Mouse (Mus musculus) stomach, embryonic 16.5 days (tissue): ENCODE data around the gene Slc1a4. TPM values are rescaled to one million over a fixed set of nuclear protein-coding genes. Genes with fewer than 3 reads are reported as not detected.
A peak's percentile ranks its signal among the peaks of the same experiment; 100 is the strongest.

ENCODE experiments used
- ATAC-seq: fragments of 200-750 bp; cut with Nextera tagmentation; 2 replicates; pipeline ENCODE4 v1.8.0; 2017; ENCODE audit warnings: moderate number of reproducible peaks, moderate TSS enrichment; ENCODE audit not compliant: insufficient read depth, low FRiP score
- H3K27ac ChIP-seq: fragments of 300-500 bp; sonication (generic); 2 replicates; pipeline ENCODE4 v1.5.1; 2014; ENCODE audit warnings: low read length
- H3K27me3 ChIP-seq: fragments of 300-500 bp; sonication (generic); 2 replicates; pipeline ENCODE4 v1.6.1; 2014; ENCODE audit warnings: low read length, control low read depth, mixed read lengths; ENCODE audit not compliant: control insufficient read depth, insufficient read depth
- H3K36me3 ChIP-seq: fragments of 300-500 bp; sonication (generic); 2 replicates; pipeline ENCODE4 v1.6.1; 2014; ENCODE audit warnings: low read length; ENCODE audit not compliant: control insufficient read depth, insufficient read depth
- H3K4me1 ChIP-seq: fragments of 300-500 bp; sonication (generic); 2 replicates; pipeline ENCODE4 v1.6.1; 2014; ENCODE audit warnings: low read length, control low read depth, mixed read lengths; ENCODE audit not compliant: control insufficient read depth, insufficient read depth
- H3K4me2 ChIP-seq: fragments of 300-500 bp; sonication (generic); 2 replicates; pipeline ENCODE4 v1.6.1; 2014; ENCODE audit warnings: low read depth, low read length, mixed read lengths
- H3K4me3 ChIP-seq: fragments of 300-500 bp; sonication (generic); replicated peaks from 2 replicates; pipeline ENCODE4 v1.5.1; 2014; ENCODE audit warnings: mild to moderate bottlenecking, low read length
- H3K9ac ChIP-seq: fragments of 300-500 bp; sonication (generic); 2 replicates; pipeline ENCODE4 v1.6.1; 2014; ENCODE audit warnings: low read length
- H3K9me3 ChIP-seq: fragments of 300-500 bp; sonication (generic); replicated peaks from 2 replicates; pipeline ENCODE4 v1.6.1; 2016; ENCODE audit warnings: low read length, control low read depth; ENCODE audit not compliant: control insufficient read depth
- WGBS: fragments of 180-500 bp; shearing (Covaris S2); extraction: QIAGEN DNeasy Blood & Tissue Kit; methylation state at CpG from one replicate; pipeline ENCODE4 v1.1.7; 2014; 5-methylcytosine and 5-hydroxymethylcytosine counted together
- polyA plus RNA-seq: library from polyadenylated mRNA; unstranded; fragments of >200 nt; fragmentation: Nextera tagmentation; extraction: Ambion mirVana; gene quantifications from 2 replicates; pipeline ENCODE4 v1.2.1, GENCODE M21; 2015

Gene Slc1a4
- polyA plus RNA-seq, 1 experiment from 2014 or later: 18.9 TPM

DNA sequence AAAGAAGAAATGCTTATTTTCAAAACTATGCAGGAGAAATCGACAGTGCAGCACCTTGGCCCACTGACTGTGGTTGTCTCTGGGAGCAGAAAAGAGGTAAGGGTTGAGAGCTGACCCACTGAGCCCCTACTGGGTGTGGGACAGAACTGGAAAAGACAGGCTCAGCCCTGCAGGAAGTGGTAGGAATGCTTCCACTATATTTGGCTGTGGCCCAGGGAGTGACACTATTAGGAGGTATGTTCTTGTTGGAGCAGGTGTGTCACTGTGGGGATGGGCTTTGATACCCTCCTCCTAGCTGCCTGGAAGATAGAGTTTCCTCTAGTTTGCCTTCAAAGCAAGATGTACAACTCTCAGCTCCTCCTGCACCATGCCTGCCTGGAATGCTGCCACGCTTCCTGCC lies 16.0 kb upstream of the Slc1a4 start:
- Histone ChIP-seq H3K27me3 (no peaks in the 10 kb centered on the region), H3K4me3 (no peak overlapping the region), H3K9ac (no peak overlapping the region), H3K27ac (peak overlapping the region; percentile 62), H3K9me3 (no peaks in the 10 kb centered on the region), H3K4me1 (0 out of 2 replicates have a peak, but pooled peaks cover 4% of the 10 kb centered on the region), H3K4me2 (no peak overlapping the region), H3K36me3 (no peaks in the 10 kb centered on the region)
- ATAC-seq: no peak
- WGBS: 82% methylated on average over 2 of the region's 2 CpGs

DNA sequence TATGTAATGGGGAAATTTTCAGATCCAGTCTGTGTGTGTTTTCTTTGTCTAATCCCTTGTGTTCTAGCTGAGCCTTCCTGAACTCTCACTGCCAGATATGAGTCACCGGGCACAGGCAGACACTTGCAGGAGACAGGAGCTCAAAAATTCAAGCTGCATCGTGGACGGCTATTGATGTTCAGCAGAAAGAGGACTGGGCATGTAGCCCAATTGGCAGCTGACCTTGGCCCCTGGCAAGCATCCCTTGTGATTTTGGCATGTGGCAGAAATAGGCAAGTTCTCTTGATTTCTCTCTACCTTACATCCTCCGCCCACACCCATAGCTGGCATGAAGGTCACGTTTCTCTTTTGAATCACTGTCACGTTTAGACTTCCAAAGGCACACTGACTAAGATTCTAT lies 15.0 kb upstream of the Slc1a4 start:
- H3K27me3 ChIP-seq: no peaks in the 10 kb centered on the region
- no peak overlapping the region for H3K9ac ChIP-seq
- 0 out of 2 replicates have a peak, but pooled peaks cover 4% of the 10 kb centered on the region for H3K4me1 ChIP-seq
- H3K27ac ChIP-seq: peak overlapping the region; percentile 62
- H3K36me3 ChIP-seq: no peaks in the 10 kb centered on the region
- H3K9me3 ChIP-seq: 0 out of 2 replicates have a peak, but pooled peaks cover under 1% of the 10 kb centered on the region
- H3K4me2 ChIP-seq: no peak overlapping the region
- 63% methylated on average over 6 of the region's 6 CpGs for WGBS
- H3K4me3 ChIP-seq: no peak overlapping the region
- 0 out of 2 replicates have a peak, but pooled peaks have one; percentile 11 for ATAC-seq

DNA sequence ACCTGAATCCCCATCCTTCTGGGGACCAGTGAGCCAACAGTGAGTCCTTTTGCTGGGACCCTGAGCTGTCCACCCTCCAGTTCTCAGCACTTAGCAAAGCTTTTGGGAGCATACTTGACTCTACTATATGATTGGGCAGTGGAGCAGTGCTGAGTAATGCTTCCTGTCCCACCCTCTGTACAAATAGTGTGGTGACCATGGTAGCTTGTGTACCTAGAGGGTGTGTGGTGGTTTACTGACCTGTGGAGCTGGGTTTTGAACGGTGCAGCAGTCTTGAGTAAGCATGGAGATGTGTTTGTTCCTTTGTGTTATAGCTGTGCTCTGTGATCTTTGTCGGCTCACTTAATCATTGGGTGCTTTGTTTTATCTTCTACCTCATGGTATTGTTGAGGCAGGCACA lies 13.9 kb upstream of the Slc1a4 start:
- H3K27ac ChIP-seq: 0 out of 2 replicates have a peak overlapping the region, but pooled peaks have one; percentile 38
- no peak overlapping the region for H3K4me3 ChIP-seq
- H3K4me1 ChIP-seq: 0 out of 2 replicates have a peak, but pooled peaks cover 4% of the 10 kb centered on the region
- WGBS: 62% methylated on average over 2 of the region's 2 CpGs
- ATAC-seq: peak; percentile 92; the same call in 1 of the 2 replicates
- no peak overlapping the region for H3K9ac ChIP-seq
- 0 out of 2 replicates have a peak, but pooled peaks cover 2% of the 10 kb centered on the region for H3K9me3 ChIP-seq
- no peaks in the 10 kb centered on the region for H3K27me3 ChIP-seq
- no peaks in the 10 kb centered on the region for H3K36me3 ChIP-seq
- no peak overlapping the region for H3K4me2 ChIP-seq

DNA sequence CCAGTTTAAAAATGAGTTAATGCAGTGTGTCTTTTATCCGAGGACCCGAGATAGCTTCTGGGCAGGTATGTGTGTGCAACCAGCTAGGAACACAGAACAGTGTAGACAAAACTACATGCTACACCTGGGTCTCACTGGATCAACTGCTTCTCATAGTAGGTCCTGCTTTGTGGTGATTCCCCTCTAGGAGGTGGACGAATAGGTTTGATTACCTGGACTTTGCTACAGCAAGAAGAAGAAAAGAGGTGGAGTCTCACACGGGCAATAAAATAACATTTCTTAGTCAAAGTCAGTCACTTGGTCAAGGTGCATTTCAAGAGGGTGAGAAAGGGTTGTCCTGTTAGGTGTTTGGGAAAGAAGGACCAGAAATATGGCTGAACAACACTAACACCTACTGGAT lies 11.4 kb upstream of the Slc1a4 start:
- H3K9ac ChIP-seq: no peak overlapping the region
- H3K9me3 ChIP-seq: 0 out of 2 replicates have a peak, but pooled peaks cover 2% of the 10 kb centered on the region
- no peak overlapping the region for H3K27ac ChIP-seq
- 88% methylated on average over 4 of the region's 4 CpGs for WGBS
- no peak overlapping the region for H3K4me2 ChIP-seq
- 0 out of 2 replicates have a peak, but pooled peaks cover 4% of the 10 kb centered on the region for H3K4me1 ChIP-seq
- H3K36me3 ChIP-seq: no peaks in the 10 kb centered on the region
- no peak for ATAC-seq
- H3K4me3 ChIP-seq: no peak overlapping the region
- no peaks in the 10 kb centered on the region for H3K27me3 ChIP-seq

DNA sequence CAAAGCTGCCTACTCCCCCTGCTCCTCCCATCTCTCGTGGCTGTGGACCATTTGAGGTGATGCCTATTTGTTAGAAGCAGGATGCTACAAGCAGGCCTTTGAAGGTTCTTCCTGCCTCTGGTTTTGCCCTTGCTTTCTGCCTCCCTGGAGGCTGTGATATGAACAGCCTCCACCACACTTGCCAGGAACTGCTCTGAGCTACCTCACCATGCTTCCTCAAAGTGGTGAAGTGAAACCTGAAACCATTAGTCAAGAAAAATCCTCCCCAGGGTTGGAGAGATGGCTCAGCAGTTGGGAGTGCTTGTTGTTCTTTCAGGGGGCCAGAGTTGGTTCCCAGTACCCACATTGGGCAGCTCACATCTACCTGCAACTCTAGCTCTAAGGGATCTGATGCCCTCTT lies 9.1 kb upstream of the Slc1a4 start:
- no peaks in the 10 kb centered on the region for H3K27me3 ChIP-seq
- no peaks in the 10 kb centered on the region for H3K36me3 ChIP-seq
- 0 out of 2 replicates have a peak, but pooled peaks cover 2% of the 10 kb centered on the region for H3K9me3 ChIP-seq
- no peak overlapping the region for H3K9ac ChIP-seq
- no peaks in the 10 kb centered on the region for H3K4me1 ChIP-seq
- 66% methylated on average over 1 of the region's 1 CpGs for WGBS
- H3K27ac ChIP-seq: no peak overlapping the region
- ATAC-seq: no peak
- no peak overlapping the region for H3K4me2 ChIP-seq
- no peak overlapping the region for H3K4me3 ChIP-seq

DNA sequence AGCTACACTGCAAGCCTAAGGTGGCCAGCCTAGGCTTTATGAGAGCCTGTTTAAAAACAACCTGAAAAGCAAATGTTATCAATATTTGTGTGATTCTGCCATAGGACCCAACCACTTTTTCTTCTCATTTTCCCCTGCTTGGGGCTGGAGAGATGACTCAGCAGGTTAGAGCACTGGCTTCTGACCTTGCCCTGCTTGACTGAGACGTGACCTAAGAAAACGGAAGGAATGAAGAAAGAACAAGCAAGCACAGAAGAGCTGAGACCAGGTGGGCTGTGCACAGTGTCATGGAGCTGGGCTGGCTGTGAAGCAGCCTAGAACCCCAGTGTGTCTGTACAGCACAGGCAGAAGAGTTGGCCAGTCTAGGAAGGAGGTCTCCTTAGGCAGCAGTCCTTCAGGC lies 6.2 kb upstream of the Slc1a4 start:
- Histone ChIP-seq H3K27ac (no peak overlapping the region), H3K4me3 (no peak overlapping the region), H3K27me3 (no peaks in the 10 kb centered on the region), H3K9ac (no peak overlapping the region), H3K36me3 (no peaks in the 10 kb centered on the region), H3K4me1 (no peaks in the 10 kb centered on the region), H3K9me3 (0 out of 2 replicates have a peak, but pooled peaks cover 2% of the 10 kb centered on the region), H3K4me2 (no peak overlapping the region)
- ATAC-seq: no peak
- 55% methylated on average over 2 of the region's 2 CpGs for WGBS

DNA sequence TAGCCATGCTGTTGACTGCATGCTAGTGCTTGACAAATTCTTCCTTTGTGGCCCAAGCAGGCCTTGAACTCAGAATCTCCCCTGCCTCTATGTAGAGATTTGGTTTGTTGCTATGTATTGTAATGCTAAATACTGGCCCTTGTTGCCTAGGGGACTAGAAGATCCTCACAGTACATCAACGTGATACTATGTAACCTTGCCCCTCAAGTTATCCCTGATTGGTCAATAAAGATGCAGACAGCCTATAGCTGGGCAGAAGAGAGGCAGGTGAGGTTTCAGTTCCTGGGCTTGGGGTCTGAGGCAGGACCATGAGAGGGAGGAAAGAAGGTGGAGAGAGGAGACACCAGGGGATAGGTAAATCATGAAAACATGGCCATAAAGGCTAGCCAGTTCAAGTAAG lies 1.8 kb upstream of the Slc1a4 start:
- Histone ChIP-seq H3K4me1 (peaks cover 15% of the 10 kb centered on the region), H3K27me3 (no peaks in the 10 kb centered on the region), H3K36me3 (no peaks in the 10 kb centered on the region), H3K9ac (no peak overlapping the region), H3K27ac (no peak overlapping the region), H3K9me3 (no peaks in the 10 kb centered on the region), H3K4me3 (no peak overlapping the region), H3K4me2 (no peak overlapping the region)
- WGBS: 21% methylated on average over 1 of the region's 1 CpGs
- no peak for ATAC-seq

DNA sequence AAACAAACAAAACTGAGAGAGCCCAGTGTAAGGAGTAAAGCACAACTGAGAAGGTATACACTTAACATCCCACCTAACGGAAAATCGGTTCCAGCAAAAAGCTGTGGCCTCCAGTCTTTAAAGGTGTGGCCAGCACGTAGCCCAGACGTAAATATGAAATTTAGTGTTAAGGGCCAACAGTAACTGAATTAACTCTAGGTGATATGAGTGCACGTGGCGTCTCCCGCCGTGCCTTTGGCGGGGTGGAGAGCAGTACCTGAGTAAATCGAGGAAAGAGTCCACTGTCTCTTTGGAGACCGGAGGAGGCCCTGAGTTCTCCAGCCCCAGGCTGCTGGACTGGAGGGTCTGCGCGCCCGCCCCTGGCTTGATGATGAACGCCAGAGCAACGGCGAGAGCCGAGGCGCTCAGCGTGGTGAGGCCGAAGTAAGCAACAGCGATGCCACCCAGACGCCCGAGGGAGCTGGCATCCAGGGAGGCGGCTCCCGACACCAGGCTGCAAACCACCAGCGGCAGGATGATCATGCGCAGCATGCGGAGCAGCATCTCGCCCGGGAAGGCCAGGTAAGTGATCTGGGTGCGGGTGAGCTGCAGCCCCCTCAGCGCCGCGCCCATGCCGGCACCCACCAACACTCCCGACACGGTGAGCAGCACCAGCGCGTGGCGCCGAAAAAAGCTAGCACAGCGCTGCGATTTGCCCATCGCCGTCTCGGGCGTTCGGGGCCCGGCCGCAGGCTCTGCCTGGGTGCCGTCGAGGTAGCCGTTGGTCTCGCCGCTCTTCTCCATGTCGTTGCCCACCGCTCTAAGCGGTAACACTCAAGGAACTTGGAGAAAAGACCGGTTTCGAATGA lies 599 bp downstream of the Slc1a4 start:
- no peaks in the 10 kb centered on the region for H3K27me3 ChIP-seq
- no peaks in the 10 kb centered on the region for H3K36me3 ChIP-seq
- H3K4me2 ChIP-seq: peak overlapping the region; percentile 85
- WGBS: 2% methylated on average over 61 of the region's 61 CpGs
- ATAC-seq: no peak
- H3K4me1 ChIP-seq: peaks cover 15% of the 10 kb centered on the region
- peak overlapping the region; percentile 87 for H3K27ac ChIP-seq
- peak overlapping the region; percentile 81 for H3K9ac ChIP-seq
- H3K4me3 ChIP-seq: peak overlapping the region; percentile 66
- H3K9me3 ChIP-seq: no peaks in the 10 kb centered on the region

DNA sequence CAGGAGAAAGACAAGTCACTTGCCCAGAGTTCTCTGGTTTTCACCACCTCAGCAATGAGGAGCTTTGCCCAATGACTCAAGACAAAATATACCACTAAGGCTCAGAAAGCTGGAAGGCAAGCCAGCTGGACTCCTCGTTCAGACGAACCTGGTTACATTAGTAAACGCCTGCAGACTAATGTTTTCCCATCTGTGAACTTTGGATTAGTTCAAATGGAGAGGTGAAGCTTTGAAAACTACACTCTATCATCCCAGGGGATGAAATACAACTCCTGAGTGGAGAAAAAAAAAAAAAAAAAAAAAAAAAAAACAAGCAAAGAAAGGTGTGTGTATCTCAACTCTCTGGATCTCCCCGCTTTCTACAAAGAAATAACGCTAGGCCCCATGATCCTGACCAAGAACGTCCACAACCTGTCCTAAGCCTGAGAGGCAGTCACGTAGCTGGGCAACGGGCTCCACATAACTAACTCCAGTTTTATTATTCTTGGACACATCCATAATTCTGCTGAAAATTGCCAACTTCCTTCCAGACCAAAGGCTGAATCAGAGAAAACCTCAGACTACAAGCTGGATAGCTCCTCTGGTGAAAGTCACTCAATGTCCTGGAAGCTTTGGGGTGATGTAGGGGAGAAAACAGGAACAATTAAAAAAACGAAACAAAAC lies 1.4 kb downstream of the Slc1a4 start:
- WGBS: 43% methylated on average over 9 of the region's 9 CpGs

More for the DNA sequence above, 1.4 kb downstream of the Slc1a4 start:
- H3K36me3 ChIP-seq: no peaks in the 10 kb centered on the region
- peaks cover 21% of the 10 kb centered on the region for H3K4me1 ChIP-seq
- peak overlapping the region; percentile 66 for H3K4me3 ChIP-seq
- H3K9me3 ChIP-seq: no peaks in the 10 kb centered on the region
- H3K27ac ChIP-seq: no peak overlapping the region
- no peaks in the 10 kb centered on the region for H3K27me3 ChIP-seq
- ATAC-seq: no peak
- peak overlapping the region; percentile 85 for H3K4me2 ChIP-seq
- peak overlapping the region; percentile 81 for H3K9ac ChIP-seq
